Mouse (Mus musculus) brain, embryonic 14.5 days (tissue): Measurements from ENCODE around the gene Srgn.

ENCODE experiments used
- CTCF ChIP-seq: fragments of 200-500 bp; IDR thresholded peaks from 2 replicates; pipeline ENCODE4 v1.5.1; 2012; ENCODE audit warnings: inconsistent platforms, mild to moderate bottlenecking, moderate library complexity, borderline replicate concordance; ENCODE audit not compliant: insufficient read depth, insufficient read length; ENCODE audit errors: extremely low read depth
- POLR2A ChIP-seq: fragments of 200-500 bp; IDR thresholded peaks from 2 replicates; pipeline ENCODE4 v1.6.1; 2012; ENCODE audit warnings: mild to moderate bottlenecking, inconsistent platforms, borderline replicate concordance; ENCODE audit not compliant: poor library complexity, insufficient read depth, insufficient read length, severe bottlenecking; ENCODE audit errors: extremely low read depth

DNA sequence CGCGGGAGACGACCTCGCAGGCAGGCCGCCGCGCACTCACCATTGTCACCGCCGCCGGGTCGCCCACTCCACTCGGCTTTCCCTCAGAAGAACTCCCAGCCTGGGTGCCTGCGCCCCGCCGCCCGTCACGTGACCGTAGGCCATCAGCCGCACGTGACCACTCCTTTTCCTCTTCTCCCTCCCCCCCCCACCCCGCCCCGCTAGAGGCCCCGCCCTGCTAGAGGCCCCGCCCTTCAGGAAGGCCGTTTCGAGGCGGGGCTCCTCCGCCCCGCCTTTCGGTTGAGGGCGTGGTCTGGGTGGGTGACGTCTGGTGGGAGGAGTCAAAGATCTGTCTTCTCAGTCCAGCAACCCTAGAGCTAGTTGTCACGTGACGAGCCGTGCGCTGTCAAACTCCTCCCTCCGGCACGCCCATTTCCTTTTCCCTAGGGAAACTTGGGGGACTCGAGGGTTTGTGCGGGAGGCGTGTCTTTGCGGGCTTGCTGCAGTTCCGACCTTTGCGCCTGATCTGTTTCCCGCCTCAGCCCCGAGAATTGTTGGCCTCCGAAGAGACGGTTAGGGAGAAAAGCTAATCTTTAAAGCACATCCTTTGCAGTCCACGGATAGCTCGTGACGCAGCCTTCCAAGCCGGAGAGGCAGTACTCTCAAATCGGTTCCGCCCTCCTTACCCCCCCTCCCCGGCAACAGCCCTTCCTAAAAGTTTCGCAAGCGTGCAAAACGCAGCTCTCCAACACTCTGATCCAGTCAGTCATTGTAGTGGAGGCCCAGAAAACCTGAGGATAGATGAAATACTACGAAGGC lies 40.4 kb downstream of the Srgn start, which contains the start of gene Vps26a:
- TF ChIP-seq CTCF = no peak
- peak; percentile 85; the same call in 1 of the 2 replicates for TF ChIP-seq POLR2A
